22 mouse cellular contexts compared by ENCODE assay signal in the genomic region with DNA sequence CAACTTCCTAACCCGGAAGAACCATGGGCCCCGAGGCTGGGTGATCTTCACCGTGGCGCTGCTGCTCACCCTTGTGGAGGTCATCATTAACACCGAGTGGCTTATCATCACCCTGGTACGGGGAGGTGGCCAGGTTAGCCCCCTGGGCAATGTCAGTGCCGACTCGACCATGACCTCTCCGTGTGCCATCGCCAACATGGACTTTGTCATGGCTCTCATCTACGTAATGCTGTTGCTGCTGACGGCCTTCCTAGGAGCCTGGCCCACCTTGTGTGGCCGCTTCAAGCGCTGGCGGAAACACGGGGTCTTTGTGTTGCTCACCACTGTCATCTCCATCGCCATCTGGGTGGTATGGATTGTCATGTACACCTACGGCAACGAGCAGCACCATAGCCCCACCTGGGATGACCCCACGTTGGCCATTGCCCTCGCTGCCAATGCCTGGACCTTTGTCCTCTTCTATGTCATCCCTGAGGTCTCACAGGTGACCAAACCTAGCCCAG. TPM values are rescaled to one million over a fixed set of nuclear protein-coding genes. Genes with fewer than 3 reads are reported as not detected.
"Had no signal": no experiment of that assay in that cellular context is flagged by ENCODE, and none has a peak within 500 bp of the region (broad histone marks: within the 10 kb centered on the region; RNA-seq: fewer than 3 reads in every experiment).

No protein-coding gene starts in this region.

- H3K36me3 ChIP-seq: midbrain, embryonic 12.5 days; neural tube, embryonic 13.5 days had no signal

- H3K27ac ChIP-seq: kidney, postnatal 0 days; limb, embryonic 13.5 days; liver, embryonic 14.5 days; macrophage; midbrain, embryonic 12.5 days; neural tube, embryonic 13.5 days; stomach, embryonic 15.5 days had no signal

- H3K4me3 ChIP-seq: limb, embryonic 13.5 days; midbrain, embryonic 12.5 days; myocyte; neural tube, embryonic 13.5 days; stomach, embryonic 15.5 days had no signal

- ATAC-seq: intestine, postnatal 0 days; liver, postnatal 0 days; lung, postnatal 0 days; midbrain, embryonic 16.5 days had no signal

- DNase-seq: left cerebral cortex, postnatal 4 days; liver; liver, postnatal 0 days; lung, embryonic 14.5 days; retina, postnatal 1 day; right cerebral cortex, postnatal 25 days; spleen, adult 18-20 months; thymus, adult 2 months; thymus, postnatal 14 days; thymus, postnatal 4 days had no signal

- H3K9me3 ChIP-seq: limb, embryonic 13.5 days; midbrain, embryonic 12.5 days; neural tube, embryonic 13.5 days; stomach, embryonic 15.5 days had no signal

- H3K27me3 ChIP-seq: limb, embryonic 13.5 days; neural tube, embryonic 13.5 days; stomach, embryonic 15.5 days had no signal

- H3K4me1 ChIP-seq: midbrain, embryonic 12.5 days had no signal

RNA-seq across cellular contexts. Expression of a gene that starts 13.0 kb away (rescaled TPM):
- total RNA-seq: megakaryocyte-erythroid progenitor cell, adult 5-6 weeks had no signal
